Mouse (Mus musculus): ENCODE results near the gene Myo1e. TPM values are rescaled to one million over a fixed set of nuclear protein-coding genes. Genes with fewer than 3 reads are reported as not detected.

The Myo1e gene
- total and polyA plus RNA-seq, 2 experiments from 2014 or later = 3.6 to 6.2 TPM

DNA sequence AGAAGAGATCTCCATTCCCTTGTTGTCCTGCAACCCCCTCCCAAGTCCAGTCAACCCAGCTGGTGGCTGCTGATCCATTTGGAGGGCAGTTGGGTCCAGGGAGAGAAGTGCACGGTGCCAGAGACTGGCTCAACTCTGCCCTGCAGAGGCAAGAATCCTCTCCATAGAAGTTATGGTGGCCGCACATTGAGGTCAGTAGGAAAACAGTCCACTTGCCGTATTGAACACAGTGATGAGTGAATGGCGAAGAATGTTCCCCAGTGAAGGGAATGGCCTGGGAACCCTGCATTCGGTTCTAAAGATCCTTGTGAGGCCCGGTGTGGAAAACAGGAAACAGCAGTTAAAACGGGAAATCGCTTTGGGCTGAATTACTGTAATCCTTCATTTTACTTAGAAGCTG, 56.0 kb downstream of the Myo1e start:
- Histone ChIP-seq H3K9me3 (ENCODE audit: low read length) (no peaks in the 10 kb centered on the region), H3K27ac (ENCODE audit: low read depth, low read length) (no peak overlapping the region), H3K4me3 (ENCODE audit: low read depth, low read length) (no peak overlapping the region), H3K27me3 (ENCODE audit: insufficient read depth, low read length) (no peaks in the 10 kb centered on the region), H3K4me1 (ENCODE audit: insufficient read depth) (no peaks in the 10 kb centered on the region), H3K9ac (no peak overlapping the region), H3K4me2 (ENCODE audit: low read depth) (no peak overlapping the region), H3K36me3 (ENCODE audit: insufficient read depth) (no peaks in the 10 kb centered on the region)
- no peak for ATAC-seq
- no peak for TF ChIP-seq CTCF (IDR thresholded peaks at IDR 0.05; ENCODE audit: low read depth)
- WGBS = 57% methylated on average over 8 of the region's 8 CpGs
- DNase-seq = no peak

DNA sequence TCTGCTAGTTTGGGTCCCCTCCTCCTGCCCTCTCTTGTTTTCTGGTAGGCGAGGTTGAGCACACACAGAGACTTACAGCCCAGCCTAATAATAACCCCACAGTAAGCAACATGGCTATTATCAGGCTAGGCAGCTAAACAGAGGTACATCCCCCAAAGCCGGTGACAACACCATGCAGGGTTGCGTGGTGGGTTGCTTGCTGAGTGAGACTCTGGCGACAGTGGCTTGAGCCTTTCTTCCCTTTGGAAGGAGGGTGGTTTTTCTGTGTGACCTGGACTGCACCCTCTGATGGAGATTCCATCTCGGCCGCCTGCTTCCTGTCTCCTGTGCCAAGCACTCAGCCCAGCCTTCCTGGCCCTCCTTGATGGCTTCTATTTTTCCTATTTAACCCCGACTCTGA, 56.6 kb downstream of the Myo1e start:
- ATAC-seq (peak; percentile 48; the same call in 1 of the 2 replicates), DNase-seq (no peak)
- H3K27me3 ChIP-seq (ENCODE audit: insufficient read depth, low read length) = no peaks in the 10 kb centered on the region
- no peaks in the 10 kb centered on the region for H3K36me3 ChIP-seq (ENCODE audit: insufficient read depth)
- TF ChIP-seq CTCF (IDR thresholded peaks at IDR 0.05; ENCODE audit: low read depth) = no peak
- no peak overlapping the region for H3K4me2 ChIP-seq (ENCODE audit: low read depth)
- WGBS = 46% methylated on average over 7 of the region's 7 CpGs
- H3K9ac ChIP-seq = no peak overlapping the region
- H3K4me1 ChIP-seq (ENCODE audit: insufficient read depth) = no peaks in the 10 kb centered on the region
- no peaks in the 10 kb centered on the region for H3K9me3 ChIP-seq (ENCODE audit: low read length)
- no peak overlapping the region for H3K27ac ChIP-seq (ENCODE audit: low read depth, low read length)
- no peak overlapping the region for H3K4me3 ChIP-seq (ENCODE audit: low read depth, low read length)

DNA sequence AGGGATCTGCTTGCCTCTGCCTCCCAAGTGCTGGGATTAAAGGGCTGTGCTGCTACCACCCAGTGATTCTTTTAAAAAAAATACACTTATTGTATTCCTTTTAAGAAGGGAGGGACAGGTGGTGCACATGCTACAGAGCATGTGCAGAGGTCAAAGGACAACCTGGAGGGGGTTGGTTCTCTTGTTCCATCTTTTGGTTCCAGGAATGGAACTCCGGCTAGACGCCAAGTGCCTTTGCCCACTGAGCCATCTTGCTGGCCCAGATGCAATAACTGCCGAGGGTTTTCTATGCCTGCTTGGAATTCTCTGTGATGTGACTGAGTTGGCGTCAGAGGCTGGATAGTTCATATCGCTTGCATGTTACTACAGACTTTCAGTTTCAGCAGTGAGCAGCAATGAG, 58.4 kb downstream of the Myo1e start:
- TF ChIP-seq CTCF (IDR thresholded peaks at IDR 0.05; ENCODE audit: low read depth) = no peak
- WGBS = 70% methylated on average over 5 of the region's 5 CpGs
- Histone ChIP-seq H3K9me3 (ENCODE audit: low read length) (no peaks in the 10 kb centered on the region), H3K4me3 (ENCODE audit: low read depth, low read length) (no peak overlapping the region), H3K36me3 (ENCODE audit: insufficient read depth) (no peaks in the 10 kb centered on the region), H3K4me2 (ENCODE audit: low read depth) (no peak overlapping the region), H3K4me1 (ENCODE audit: insufficient read depth) (no peaks in the 10 kb centered on the region), H3K27me3 (ENCODE audit: insufficient read depth, low read length) (no peaks in the 10 kb centered on the region), H3K27ac (ENCODE audit: low read depth, low read length) (no peak overlapping the region), H3K9ac (no peak overlapping the region)
- DNase-seq (no peak), ATAC-seq (no peak)

DNA sequence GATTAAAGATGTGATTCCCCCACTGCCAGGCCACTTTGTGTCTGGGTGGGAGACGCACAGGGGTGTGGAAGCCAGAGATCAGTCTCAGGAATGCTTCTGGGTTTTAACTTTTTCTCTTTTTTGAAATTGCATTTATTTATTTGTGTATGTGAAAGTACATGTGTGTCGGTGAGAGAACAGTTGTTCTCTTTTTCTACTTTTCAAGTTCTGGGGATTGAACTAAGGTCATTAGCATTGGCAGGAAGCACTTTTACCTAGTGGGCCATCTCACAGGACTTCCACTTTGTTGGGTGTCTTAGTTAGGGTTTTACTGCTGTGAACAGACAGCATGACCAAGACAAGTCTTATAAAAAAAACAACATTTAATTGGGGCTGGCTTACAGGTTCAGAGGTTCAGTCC, 59.0 kb downstream of the Myo1e start:
- ATAC-seq = no peak
- no peak overlapping the region for H3K27ac ChIP-seq (ENCODE audit: low read depth, low read length)
- H3K4me2 ChIP-seq (ENCODE audit: low read depth) = no peak overlapping the region
- no peak overlapping the region for H3K9ac ChIP-seq
- no peaks in the 10 kb centered on the region for H3K27me3 ChIP-seq (ENCODE audit: insufficient read depth, low read length)
- TF ChIP-seq CTCF (IDR thresholded peaks at IDR 0.05; ENCODE audit: low read depth) = no peak
- H3K4me1 ChIP-seq (ENCODE audit: insufficient read depth) = no peaks in the 10 kb centered on the region
- no peak overlapping the region for H3K4me3 ChIP-seq (ENCODE audit: low read depth, low read length)
- no peak for DNase-seq
- 94% methylated on average over 2 of the region's 2 CpGs for WGBS
- H3K9me3 ChIP-seq (ENCODE audit: low read length) = no peaks in the 10 kb centered on the region
- H3K36me3 ChIP-seq (ENCODE audit: insufficient read depth) = no peaks in the 10 kb centered on the region

DNA sequence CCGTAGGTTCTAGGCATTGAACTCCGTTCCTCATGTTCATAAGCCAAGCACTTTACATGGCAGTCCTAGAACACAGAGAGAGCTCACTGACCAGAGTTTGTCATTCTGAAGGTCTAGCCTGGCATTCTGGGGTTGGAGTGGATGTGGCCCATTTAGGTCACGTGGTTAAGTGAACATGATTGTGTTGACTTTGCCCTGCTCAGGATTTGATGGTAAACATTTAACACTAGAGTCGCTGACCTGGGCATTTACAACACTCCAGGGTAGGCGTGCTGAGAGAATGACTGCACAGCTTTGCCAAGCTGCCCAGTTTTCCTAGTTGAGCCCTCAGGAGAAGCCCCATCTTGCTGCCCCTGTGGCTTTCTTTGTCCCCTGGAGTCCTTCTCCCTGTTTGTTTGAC, 60.0 kb downstream of the Myo1e start:
- H3K9me3 ChIP-seq (ENCODE audit: low read length) = no peaks in the 10 kb centered on the region
- no peak overlapping the region for H3K9ac ChIP-seq
- H3K27me3 ChIP-seq (ENCODE audit: insufficient read depth, low read length) = no peaks in the 10 kb centered on the region
- 89% methylated on average over 5 of the region's 5 CpGs for WGBS
- no peak overlapping the region for H3K27ac ChIP-seq (ENCODE audit: low read depth, low read length)
- no peaks in the 10 kb centered on the region for H3K36me3 ChIP-seq (ENCODE audit: insufficient read depth)
- no peaks in the 10 kb centered on the region for H3K4me1 ChIP-seq (ENCODE audit: insufficient read depth)
- TF ChIP-seq CTCF (IDR thresholded peaks at IDR 0.05; ENCODE audit: low read depth) = no peak
- H3K4me3 ChIP-seq (ENCODE audit: low read depth, low read length) = no peak overlapping the region
- no peak overlapping the region for H3K4me2 ChIP-seq (ENCODE audit: low read depth)
- ATAC-seq (no peak), DNase-seq (no peak)

DNA sequence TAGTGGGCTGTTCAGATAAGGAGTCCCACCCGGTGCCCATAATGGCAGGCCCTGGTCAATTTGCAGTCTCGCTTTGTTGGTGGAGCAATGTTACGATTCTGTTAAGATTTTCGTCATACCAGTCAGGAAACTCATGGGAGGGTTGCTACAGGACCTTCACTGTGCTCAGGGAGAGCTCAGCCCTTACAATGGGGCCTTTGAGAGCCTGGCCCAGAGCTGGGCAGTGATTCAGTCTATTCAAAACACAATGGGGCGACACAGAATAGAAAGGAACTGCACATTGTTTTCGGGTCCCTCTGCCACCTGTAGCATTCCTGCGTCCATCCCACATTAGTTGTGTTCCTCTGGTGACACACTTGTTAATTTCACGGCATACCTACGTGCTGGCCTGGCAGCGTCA, 62.2 kb downstream of the Myo1e start:
- no peaks in the 10 kb centered on the region for H3K27me3 ChIP-seq (ENCODE audit: insufficient read depth, low read length)
- ATAC-seq = peak; percentile 71
- no peak for DNase-seq
- no peaks in the 10 kb centered on the region for H3K9me3 ChIP-seq (ENCODE audit: low read length)
- H3K4me1 ChIP-seq (ENCODE audit: insufficient read depth) = no peaks in the 10 kb centered on the region
- H3K36me3 ChIP-seq (ENCODE audit: insufficient read depth) = no peaks in the 10 kb centered on the region
- no peak overlapping the region for H3K4me3 ChIP-seq (ENCODE audit: low read depth, low read length)
- no peak overlapping the region for H3K4me2 ChIP-seq (ENCODE audit: low read depth)
- H3K27ac ChIP-seq (ENCODE audit: low read depth, low read length) = no peak overlapping the region
- H3K9ac ChIP-seq = no peak overlapping the region
- WGBS = 25% methylated on average over 10 of the region's 10 CpGs
- TF ChIP-seq CTCF (IDR thresholded peaks at IDR 0.05; ENCODE audit: low read depth) = no peak

DNA sequence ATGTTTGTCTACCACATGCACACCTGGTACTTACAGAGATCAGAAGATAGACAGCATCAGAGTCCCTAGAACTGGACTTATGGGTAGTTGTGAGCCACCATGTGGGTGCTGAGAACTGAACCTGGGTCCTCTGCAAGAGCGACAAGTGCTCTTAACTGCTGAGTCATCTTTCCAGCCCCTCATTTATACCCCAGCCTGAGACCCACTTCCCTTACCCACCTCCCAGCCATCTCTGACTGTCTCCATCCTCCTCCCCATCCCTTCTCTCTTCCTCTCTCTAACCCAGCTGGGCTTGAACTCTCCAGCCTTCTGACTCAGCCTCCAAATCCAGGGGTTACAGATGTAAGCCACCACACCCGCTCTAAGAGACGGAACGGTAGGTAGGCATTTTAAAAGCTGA, 63.3 kb downstream of the Myo1e start:
- Histone ChIP-seq H3K9ac (no peak overlapping the region), H3K36me3 (ENCODE audit: insufficient read depth) (no peaks in the 10 kb centered on the region), H3K4me1 (ENCODE audit: insufficient read depth) (no peaks in the 10 kb centered on the region), H3K27ac (ENCODE audit: low read depth, low read length) (no peak overlapping the region), H3K27me3 (ENCODE audit: insufficient read depth, low read length) (no peaks in the 10 kb centered on the region), H3K9me3 (ENCODE audit: low read length) (no peaks in the 10 kb centered on the region), H3K4me3 (ENCODE audit: low read depth, low read length) (no peak overlapping the region), H3K4me2 (ENCODE audit: low read depth) (no peak overlapping the region)
- ATAC-seq (no peak), DNase-seq (no peak)
- TF ChIP-seq CTCF (IDR thresholded peaks at IDR 0.05; ENCODE audit: low read depth) = no peak
- 77% methylated on average over 4 of the region's 4 CpGs for WGBS

DNA sequence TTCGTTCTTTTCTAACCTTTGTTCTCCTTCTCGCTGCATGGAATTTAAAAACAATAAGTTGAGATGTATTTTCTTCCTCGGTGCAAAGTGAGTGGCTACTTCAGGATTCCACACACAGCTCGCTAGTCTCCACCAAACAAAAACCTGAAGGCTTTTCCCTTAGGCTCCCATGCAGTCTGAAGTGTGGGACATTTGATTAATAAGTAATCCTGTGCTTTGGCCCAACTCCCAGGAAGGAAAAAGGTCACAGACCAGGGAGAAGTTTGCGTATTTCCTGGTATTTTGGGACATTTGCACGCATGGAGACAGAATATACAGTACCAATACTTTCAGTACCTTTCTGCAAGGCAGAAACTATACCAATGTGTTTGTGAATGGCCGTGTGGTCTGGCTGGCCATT, 64.0 kb downstream of the Myo1e start:
- H3K4me3 ChIP-seq (ENCODE audit: low read depth, low read length) = no peak overlapping the region
- no peak overlapping the region for H3K9ac ChIP-seq
- ATAC-seq (no peak), DNase-seq (no peak)
- TF ChIP-seq CTCF (IDR thresholded peaks at IDR 0.05; ENCODE audit: low read depth) = no peak
- 44% methylated on average over 7 of the region's 7 CpGs for WGBS
- H3K27me3 ChIP-seq (ENCODE audit: insufficient read depth, low read length) = no peaks in the 10 kb centered on the region
- no peak overlapping the region for H3K4me2 ChIP-seq (ENCODE audit: low read depth)
- H3K9me3 ChIP-seq (ENCODE audit: low read length) = no peaks in the 10 kb centered on the region
- no peaks in the 10 kb centered on the region for H3K4me1 ChIP-seq (ENCODE audit: insufficient read depth)
- H3K27ac ChIP-seq (ENCODE audit: low read depth, low read length) = no peak overlapping the region
- no peaks in the 10 kb centered on the region for H3K36me3 ChIP-seq (ENCODE audit: insufficient read depth)

Data from forebrain, postnatal 0 days (tissue).